Mouse (Mus musculus): ENCODE measurements around the gene Usp31. TPM values are rescaled to one million over a fixed set of nuclear protein-coding genes. Genes with fewer than 3 reads are reported as not detected.

The Usp31 gene
- polyA plus RNA-seq, 1 experiment from 2014 or later = 3.9 TPM

GRCm38 (mm10) chr7:121652629-121653028 is 54.4 kb downstream of the Usp31 start:
- no peaks in the 10 kb centered on the region for H3K4me1 ChIP-seq
- no peaks in the 10 kb centered on the region for H3K9me3 ChIP-seq
- H3K27ac ChIP-seq = no peak overlapping the region
- peaks cover 37% of the 10 kb centered on the region for H3K36me3 ChIP-seq
- whole genome bisulfite sequencing = 97% methylated on average over 2 of the region's 2 CpGs
- no peak overlapping the region for H3K4me3 ChIP-seq
- H3K9ac ChIP-seq = no peak overlapping the region
- H3K4me2 ChIP-seq (replicated peaks) = no peak overlapping the region
- no peak for ATAC-seq (ENCODE audit: low FRiP score, low read depth)
- H3K27me3 ChIP-seq (replicated peaks) = no peaks in the 10 kb centered on the region

- H3K9me3 ChIP-seq = no peaks in the 10 kb centered on the region
- H3K4me3 ChIP-seq = no peak overlapping the region
- no peak overlapping the region for H3K9ac ChIP-seq
- no peaks in the 10 kb centered on the region for H3K27me3 ChIP-seq (replicated peaks)
- ATAC-seq (ENCODE audit: low FRiP score, low read depth) = no peak
- 97% methylated on average over 3 of the region's 3 CpGs for WGBS
- H3K36me3 ChIP-seq = peaks cover 38% of the 10 kb centered on the region
- H3K4me1 ChIP-seq = no peaks in the 10 kb centered on the region
- H3K27ac ChIP-seq = no peak overlapping the region
- H3K4me2 ChIP-seq (replicated peaks) = no peak overlapping the region
Measured at GRCm38 (mm10) chr7:121650724-121651123, 56.3 kb downstream of the Usp31 start.

GRCm38 (mm10) chr7:121640998-121641762 is 65.9 kb downstream of the Usp31 start:
- Histone ChIP-seq H3K4me1 (0 out of 2 replicates have a peak, but pooled peaks cover 3% of the 10 kb centered on the region), H3K27ac (no peak overlapping the region), H3K36me3 (peaks cover 9% of the 10 kb centered on the region), H3K4me2 (replicated peaks) (no peak overlapping the region), H3K27me3 (replicated peaks) (no peaks in the 10 kb centered on the region), H3K9ac (no peak overlapping the region), H3K9me3 (no peaks in the 10 kb centered on the region), H3K4me3 (no peak overlapping the region)
- peak; percentile 33; the same call in 1 of the 2 replicates for ATAC-seq (ENCODE audit: low FRiP score, low read depth)
- WGBS = 65% methylated on average over 12 of the region's 12 CpGs

GRCm38 (mm10) chr7:121636732-121637131 is 70.3 kb downstream of the Usp31 start:
- Histone ChIP-seq H3K4me3 (no peak overlapping the region), H3K9ac (no peak overlapping the region), H3K9me3 (no peaks in the 10 kb centered on the region), H3K4me2 (replicated peaks) (no peak overlapping the region), H3K4me1 (0 out of 2 replicates have a peak, but pooled peaks cover 3% of the 10 kb centered on the region), H3K27me3 (replicated peaks) (no peaks in the 10 kb centered on the region), H3K27ac (no peak overlapping the region), H3K36me3 (no peaks in the 10 kb centered on the region)
- ATAC-seq (ENCODE audit: low FRiP score, low read depth) = no peak
- 88% methylated on average over 5 of the region's 5 CpGs for WGBS

GRCm38 (mm10) chr7:121634236-121634635 is 72.8 kb downstream of the Usp31 start:
- 69% methylated on average over 3 of the region's 3 CpGs for WGBS
- Histone ChIP-seq H3K27me3 (replicated peaks) (no peaks in the 10 kb centered on the region), H3K36me3 (no peaks in the 10 kb centered on the region), H3K4me2 (replicated peaks) (no peak overlapping the region), H3K9me3 (no peaks in the 10 kb centered on the region), H3K27ac (no peak overlapping the region), H3K9ac (no peak overlapping the region), H3K4me1 (no peaks in the 10 kb centered on the region), H3K4me3 (no peak overlapping the region)
- ATAC-seq (ENCODE audit: low FRiP score, low read depth) = no peak

- Histone ChIP-seq H3K4me2 (replicated peaks) (no peak overlapping the region), H3K4me1 (no peaks in the 10 kb centered on the region), H3K36me3 (no peaks in the 10 kb centered on the region), H3K27ac (no peak overlapping the region), H3K9me3 (no peaks in the 10 kb centered on the region), H3K9ac (no peak overlapping the region), H3K4me3 (no peak overlapping the region), H3K27me3 (replicated peaks) (no peaks in the 10 kb centered on the region)
- peak; percentile 90 for ATAC-seq (ENCODE audit: low FRiP score, low read depth)
- WGBS = 58% methylated on average over 9 of the region's 9 CpGs
Measured at GRCm38 (mm10) chr7:121622835-121623420, 84.1 kb downstream of the Usp31 start.

- no peak overlapping the region for H3K4me3 ChIP-seq
- 53% methylated on average over 6 of the region's 6 CpGs for WGBS
- no peaks in the 10 kb centered on the region for H3K36me3 ChIP-seq
- no peaks in the 10 kb centered on the region for H3K9me3 ChIP-seq
- peak overlapping the region; percentile 21; the same call in 1 of the 2 replicates for H3K4me2 ChIP-seq (replicated peaks)
- H3K27me3 ChIP-seq (replicated peaks) = no peaks in the 10 kb centered on the region
- peak overlapping the region; percentile 77; the same call in 1 of the 2 replicates for H3K27ac ChIP-seq
- no peak overlapping the region for H3K9ac ChIP-seq
- peak; percentile 68 for ATAC-seq (ENCODE audit: low FRiP score, low read depth)
- H3K4me1 ChIP-seq = no peaks in the 10 kb centered on the region
Measured at GRCm38 (mm10) chr7:121622433-121622832, 84.6 kb downstream of the Usp31 start.

- ATAC-seq (ENCODE audit: low FRiP score, low read depth) = no peak
- H3K27ac ChIP-seq = no peak overlapping the region
- H3K9ac ChIP-seq = no peak overlapping the region
- no peak overlapping the region for H3K4me3 ChIP-seq
- H3K9me3 ChIP-seq = no peaks in the 10 kb centered on the region
- WGBS = 29% methylated on average over 4 of the region's 4 CpGs
- no peaks in the 10 kb centered on the region for H3K36me3 ChIP-seq
- no peaks in the 10 kb centered on the region for H3K27me3 ChIP-seq (replicated peaks)
- H3K4me2 ChIP-seq (replicated peaks) = no peak overlapping the region
- no peaks in the 10 kb centered on the region for H3K4me1 ChIP-seq
Measured at GRCm38 (mm10) chr7:121601697-121602096, 105.4 kb downstream of the Usp31 start.

- no peaks in the 10 kb centered on the region for H3K4me1 ChIP-seq
- H3K36me3 ChIP-seq = no peaks in the 10 kb centered on the region
- no peak overlapping the region for H3K27ac ChIP-seq
- no peak overlapping the region for H3K4me2 ChIP-seq (replicated peaks)
- no peak overlapping the region for H3K9ac ChIP-seq
- H3K4me3 ChIP-seq = no peak overlapping the region
- no peaks in the 10 kb centered on the region for H3K9me3 ChIP-seq
- no peak for ATAC-seq (ENCODE audit: low FRiP score, low read depth)
- WGBS = 72% methylated on average over 3 of the region's 3 CpGs
- H3K27me3 ChIP-seq (replicated peaks) = no peaks in the 10 kb centered on the region
Measured at GRCm38 (mm10) chr7:121596401-121596800, 110.7 kb downstream of the Usp31 start.

- H3K27ac ChIP-seq = no peak overlapping the region
- no peaks in the 10 kb centered on the region for H3K4me1 ChIP-seq
- H3K9me3 ChIP-seq = no peaks in the 10 kb centered on the region
- H3K9ac ChIP-seq = no peak overlapping the region
- no peak overlapping the region for H3K4me2 ChIP-seq (replicated peaks)
- H3K4me3 ChIP-seq = no peak overlapping the region
- WGBS = 71% methylated on average over 4 of the region's 4 CpGs
- no peaks in the 10 kb centered on the region for H3K27me3 ChIP-seq (replicated peaks)
- H3K36me3 ChIP-seq = no peaks in the 10 kb centered on the region
- ATAC-seq (ENCODE audit: low FRiP score, low read depth) = no peak
Measured at GRCm38 (mm10) chr7:121595496-121595895, 111.6 kb downstream of the Usp31 start.

GRCm38 (mm10) chr7:121595085-121595484 is 112.0 kb downstream of the Usp31 start:
- Histone ChIP-seq H3K4me1 (no peaks in the 10 kb centered on the region), H3K4me2 (replicated peaks) (no peak overlapping the region), H3K9me3 (no peaks in the 10 kb centered on the region), H3K36me3 (no peaks in the 10 kb centered on the region), H3K27ac (no peak overlapping the region), H3K27me3 (replicated peaks) (no peaks in the 10 kb centered on the region), H3K4me3 (no peak overlapping the region), H3K9ac (no peak overlapping the region)
- ATAC-seq (ENCODE audit: low FRiP score, low read depth) = no peak
- WGBS = 70% methylated on average over 5 of the region's 5 CpGs

- ATAC-seq (ENCODE audit: low FRiP score, low read depth) = no peak
- Histone ChIP-seq H3K36me3 (no peaks in the 10 kb centered on the region), H3K9me3 (no peaks in the 10 kb centered on the region), H3K4me1 (no peaks in the 10 kb centered on the region), H3K27ac (no peak overlapping the region), H3K27me3 (replicated peaks) (no peaks in the 10 kb centered on the region), H3K4me3 (no peak overlapping the region), H3K4me2 (replicated peaks) (no peak overlapping the region), H3K9ac (no peak overlapping the region)
- WGBS = 100% methylated on average over 1 of the region's 1 CpGs
Measured at GRCm38 (mm10) chr7:121594623-121595022, 112.4 kb downstream of the Usp31 start.
